ENCODE assay signal across 10 mouse cellular contexts in genomic region chr2:73263794-73264610, GRCm38 (mm10). TPM values are rescaled to one million over a fixed set of nuclear protein-coding genes. Genes with fewer than 3 reads are reported as not detected.
DNase-seq lines count a peak whose midpoint lies in the region; ATAC-seq and TF ChIP-seq lines count a peak whose summit lies in the region.
"Had no signal": no experiment of that assay in that cellular context is flagged by ENCODE, and none has a peak within 500 bp of the region (broad histone marks: within the 10 kb centered on the region; RNA-seq: fewer than 3 reads in every experiment).

No protein-coding gene starts in this region.

- peaks cover 67% of the 10 kb centered on the region for H3K27me3 ChIP-seq in forebrain, embryonic 12.5 days
- peaks cover 49% of the 10 kb centered on the region for H3K27me3 ChIP-seq in limb, embryonic 11.5 days (ENCODE audit: control insufficient read depth, insufficient read depth, low read length)

- WGBS in forebrain, embryonic 12.5 days, result 1% methylated on average over 38 of the region's 38 CpGs
- 1% methylated on average over 38 of the region's 38 CpGs for WGBS in limb, embryonic 11.5 days
- WGBS in olfactory bulb, adult 2 months, result 2% methylated on average over 38 of the region's 38 CpGs

- H3K4me2 ChIP-seq in forebrain, embryonic 12.5 days, result peak overlapping the region; percentile 63
- peak overlapping the region; percentile 87 for H3K4me2 ChIP-seq in limb, embryonic 11.5 days (ENCODE audit: low read depth, severe bottlenecking)

- DNase-seq in kidney, postnatal 14 days, result peak; percentile 27
- no peak for DNase-seq in kidney, adult 11 months
- peak; percentile 72 for DNase-seq in limb, embryonic 11.5 days (ENCODE audit: low spot score)
- no peak for DNase-seq in Muller cell, postnatal 12 days (ENCODE audit: inconsistent ontology term)
- DNase-seq in left cerebral cortex, adult 9 months (ENCODE audit: low spot score in 2 of 2), result no peak
- no peak for DNase-seq in frontal cortex, postnatal 36 days (ENCODE audit: low spot score in 2 of 2)

- 0 out of 2 replicates have a peak, but pooled peaks cover 3% of the 10 kb centered on the region for H3K9me3 ChIP-seq in forebrain, embryonic 12.5 days
- no peaks in the 10 kb centered on the region for H3K9me3 ChIP-seq in limb, embryonic 11.5 days (ENCODE audit: control insufficient read depth, low read length)
- H3K9me3 ChIP-seq: G1E had no signal

- H3K27ac ChIP-seq in forebrain, embryonic 12.5 days, result no peak overlapping the region
- no peak overlapping the region for H3K27ac ChIP-seq in limb, embryonic 11.5 days (replicated peaks; ENCODE audit: low read depth, low read length)
- H3K27ac ChIP-seq in olfactory bulb, adult 2 months (ENCODE audit: insufficient read depth, low read depth, low read length), result peak overlapping the region; percentile 80

- H3K9ac ChIP-seq in forebrain, embryonic 12.5 days, result peak overlapping the region; percentile 40
- H3K9ac ChIP-seq in limb, embryonic 11.5 days (ENCODE audit: low read length), result peak overlapping the region; percentile 30; the same call in 1 of the 2 replicates

- no peak for TF ChIP-seq POLR2A in olfactory bulb, adult 2 months (IDR thresholded peaks at IDR 0.05; ENCODE audit: insufficient read depth, low read depth, low read length)

- TF ChIP-seq CTCF in olfactory bulb, adult 2 months (IDR thresholded peaks at IDR 0.05; ENCODE audit: insufficient read depth, low read depth, low read length), result no peak

- H3K36me3 ChIP-seq in forebrain, embryonic 12.5 days (replicated peaks), result no peaks in the 10 kb centered on the region
- H3K36me3 ChIP-seq in limb, embryonic 11.5 days (ENCODE audit: control insufficient read depth, insufficient read depth, low read length), result no peaks in the 10 kb centered on the region
- H3K36me3 ChIP-seq: G1E had no signal

- peak overlapping the region; percentile 34 for H3K4me3 ChIP-seq in forebrain, embryonic 12.5 days (replicated peaks)
- peak overlapping the region; percentile 39 for H3K4me3 ChIP-seq in limb, embryonic 11.5 days (ENCODE audit: low read depth, low read length)
- peak overlapping the region; percentile 52 for H3K4me3 ChIP-seq in olfactory bulb, adult 2 months (ENCODE audit: insufficient read depth, low read depth, low read length)

- peaks cover 22% of the 10 kb centered on the region for H3K4me1 ChIP-seq in forebrain, embryonic 12.5 days
- peaks cover 10% of the 10 kb centered on the region for H3K4me1 ChIP-seq in limb, embryonic 11.5 days (ENCODE audit: control insufficient read depth, insufficient read depth, low read length)
- H3K4me1 ChIP-seq in olfactory bulb, adult 2 months (ENCODE audit: control insufficient read depth, insufficient read depth, low read length), result peaks cover 26% of the 10 kb centered on the region

- no peak for ATAC-seq in forebrain, embryonic 12.5 days (ENCODE audit: low FRiP score)
- ATAC-seq in limb, embryonic 11.5 days (ENCODE audit: insufficient number of reproducible peaks, low FRiP score, low TSS enrichment, low read depth), result no peak

RNA-seq across cellular contexts. Expression of gene Sp9, which starts 7.7 kb away (rescaled TPM):
- 12.9 and 16.1 TPM in 2 replicates for polyA plus RNA-seq in forebrain, embryonic 12.5 days (2016; fragmentation: Nextera tagmentation; extraction: Ambion mirVana)
- 0.87 and 0.92 TPM in 2 replicates for polyA plus RNA-seq in limb, embryonic 11.5 days (2014; fragmentation: Nextera tagmentation; extraction: Ambion mirVana)
- polyA plus RNA-seq in olfactory bulb, adult 2 months (2012; ENCODE audit: insufficient read depth, insufficient read length, low replicate concordance, missing spikeins), result not detected in 2 replicates
- polyA plus RNA-seq: gonadal fat pad, adult 2 months had no signal

RNA-seq across cellular contexts. Expression of gene Ola1, which starts 45.3 kb away (rescaled TPM):
- polyA plus RNA-seq in forebrain, embryonic 12.5 days (2016; fragmentation: Nextera tagmentation; extraction: Ambion mirVana), result 104 and 106 TPM in 2 replicates
- polyA plus RNA-seq in limb, embryonic 11.5 days (2014; fragmentation: Nextera tagmentation; extraction: Ambion mirVana), result 117 and 119 TPM in 2 replicates
- 370 TPM in 1 of 2 replicates, not detected in the other for polyA plus RNA-seq in olfactory bulb, adult 2 months (2012; ENCODE audit: insufficient read depth, insufficient read length, low replicate concordance, missing spikeins)

RNA-seq across cellular contexts. Expression of gene Scrn3, which starts 48.4 kb away (rescaled TPM):
- polyA plus RNA-seq in forebrain, embryonic 12.5 days (2016; fragmentation: Nextera tagmentation; extraction: Ambion mirVana), result 10.9 and 12.7 TPM in 2 replicates
- 17.0 and 17.8 TPM in 2 replicates for polyA plus RNA-seq in limb, embryonic 11.5 days (2014; fragmentation: Nextera tagmentation; extraction: Ambion mirVana)
- not detected in 2 replicates for polyA plus RNA-seq in olfactory bulb, adult 2 months (2012; ENCODE audit: insufficient read depth, insufficient read length, low replicate concordance, missing spikeins)

RNA-seq across cellular contexts. Expression of gene Cir1, which starts 48.5 kb away (rescaled TPM):
- 24.0 and 26.1 TPM in 2 replicates for polyA plus RNA-seq in forebrain, embryonic 12.5 days (2016; fragmentation: Nextera tagmentation; extraction: Ambion mirVana)
- 23.9 and 25.7 TPM in 2 replicates for polyA plus RNA-seq in limb, embryonic 11.5 days (2014; fragmentation: Nextera tagmentation; extraction: Ambion mirVana)
- polyA plus RNA-seq in olfactory bulb, adult 2 months (2012; ENCODE audit: insufficient read depth, insufficient read length, low replicate concordance, missing spikeins), result not detected in 2 replicates

Comparison
In these comparisons a context has a peak if more than half of its experiments do, and no peak if none do; other contexts are left out.
1. DNase-seq: peak in kidney, postnatal 14 days (single experiment) and limb, embryonic 11.5 days (single experiment); none in kidney, adult 11 months (single experiment), Muller cell, postnatal 12 days (single experiment), left cerebral cortex, adult 9 months (0 of 2) and frontal cortex, postnatal 36 days (0 of 2).
2. RNA of gene Scrn3, which starts 48.4 kb away (polyA plus RNA-seq): 17.0 to 17.8 TPM in limb, embryonic 11.5 days and 10.9 to 12.7 TPM in forebrain, embryonic 12.5 days; not detected in olfactory bulb, adult 2 months; every median in the first group is over 10 times any median in the second.
3. Peak in every context shown above with its lines, with median percentiles within 50 percentile points of each other: H3K4me3 ChIP-seq.